Mouse (Mus musculus) neural tube, embryonic 13.5 days (tissue): ENCODE results near the gene Ltbp2. TPM values are rescaled to one million over a fixed set of nuclear protein-coding genes. Genes with fewer than 3 reads are reported as not detected.

Experiments
- ATAC-seq: fragments of 200-750 bp; cut with Nextera tagmentation; 2 replicates; pipeline ENCODE4 v1.8.0; 2017; ENCODE audit warnings: low read depth, mild to moderate bottlenecking, moderate TSS enrichment, moderate library complexity
- H3K27ac ChIP-seq: fragments of 300-500 bp; sonication (generic); replicated peaks from 2 replicates; pipeline ENCODE4 v1.5.1; 2015; ENCODE audit warnings: moderate library complexity, mild to moderate bottlenecking, inconsistent platforms
- H3K27me3 ChIP-seq: fragments of 300-500 bp; sonication (generic); 2 replicates; pipeline ENCODE4 v1.6.1; 2015; ENCODE audit warnings: mild to moderate bottlenecking, inconsistent platforms
- H3K36me3 ChIP-seq: fragments of 300-500 bp; sonication (generic); 2 replicates; pipeline ENCODE4 v1.6.1; 2015; ENCODE audit warnings: mild to moderate bottlenecking, inconsistent platforms
- H3K4me1 ChIP-seq: fragments of 300-500 bp; sonication (generic); replicated peaks from 2 replicates; pipeline ENCODE4 v1.6.1; 2015; ENCODE audit warnings: inconsistent platforms
- H3K4me2 ChIP-seq: fragments of 300-500 bp; sonication (generic); 2 replicates; pipeline ENCODE4 v1.6.1; 2015; ENCODE audit warnings: inconsistent platforms, mild to moderate bottlenecking, moderate library complexity
- H3K4me3 ChIP-seq: fragments of 300-500 bp; sonication (generic); 2 replicates; pipeline ENCODE4 v1.5.1; 2015; ENCODE audit warnings: mild to moderate bottlenecking, inconsistent platforms
- H3K9ac ChIP-seq: fragments of 300-500 bp; sonication (generic); 2 replicates; pipeline ENCODE4 v1.6.1; 2015; ENCODE audit warnings: moderate library complexity, mild to moderate bottlenecking, inconsistent platforms
- H3K9me3 ChIP-seq: fragments of 300-500 bp; sonication (generic); 2 replicates; pipeline ENCODE4 v1.6.1; 2016; ENCODE audit warnings: inconsistent platforms
- WGBS: fragments of 180-500 bp; shearing (Covaris S2); methylation state at CpG from one replicate; pipeline ENCODE4 v1.1.7; 2015; 5-methylcytosine and 5-hydroxymethylcytosine counted together
- polyA plus RNA-seq: library from polyadenylated mRNA; unstranded; fragments of >200 nt; fragmentation: Nextera tagmentation; extraction: Ambion mirVana; gene quantifications from 2 replicates; pipeline ENCODE4 v1.2.1, GENCODE M21; 2015

The Ltbp2 gene
- polyA plus RNA-seq, 1 experiment from 2014 or later = 0.08 TPM

DNA sequence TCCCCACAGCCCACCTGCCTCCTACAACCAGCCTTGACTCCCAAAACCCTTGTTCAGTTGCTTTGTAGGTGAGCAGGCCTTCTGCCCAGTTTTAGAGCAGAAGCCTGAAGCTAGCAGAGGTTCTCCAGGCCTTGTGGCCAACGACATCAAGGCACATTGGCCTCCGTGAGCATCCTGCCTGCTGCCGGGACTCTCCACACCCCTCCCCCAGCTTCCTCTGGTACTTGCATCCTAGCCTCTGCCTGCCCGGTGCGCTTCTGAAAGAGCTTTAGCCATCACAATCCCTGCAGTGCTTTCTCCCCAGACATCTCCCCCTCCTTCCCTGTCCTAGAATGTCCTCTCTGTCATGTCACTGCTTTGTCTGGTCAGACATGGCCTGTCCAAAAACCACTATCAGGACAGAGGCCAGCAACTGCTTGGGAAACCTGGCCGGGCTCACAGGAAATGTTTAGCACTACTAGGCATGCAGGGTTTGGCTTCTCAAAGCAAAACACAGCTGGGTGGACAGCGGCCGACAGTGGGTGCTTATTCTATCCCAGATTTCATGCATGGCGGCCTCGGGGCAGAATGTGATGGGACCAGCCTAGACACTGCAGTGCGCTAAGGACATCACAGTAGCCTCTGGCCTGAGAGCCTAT lies 24.8 kb downstream of the Ltbp2 start:
- Histone ChIP-seq H3K9me3 (no peaks in the 10 kb centered on the region), H3K27me3 (no peaks in the 10 kb centered on the region), H3K27ac (no peak overlapping the region), H3K4me1 (peaks cover 2% of the 10 kb centered on the region; the same call in 1 of the 2 replicates), H3K4me2 (no peak overlapping the region), H3K9ac (no peak overlapping the region), H3K36me3 (no peaks in the 10 kb centered on the region), H3K4me3 (no peak overlapping the region)
- ATAC-seq = no peak
- 67% methylated on average over 11 of the region's 11 CpGs for WGBS

- WGBS = 67% methylated on average over 6 of the region's 6 CpGs
- Histone ChIP-seq H3K27ac (no peak overlapping the region), H3K9ac (no peak overlapping the region), H3K4me1 (peaks cover 2% of the 10 kb centered on the region; the same call in 1 of the 2 replicates), H3K4me3 (no peak overlapping the region), H3K4me2 (no peak overlapping the region), H3K27me3 (no peaks in the 10 kb centered on the region), H3K9me3 (no peaks in the 10 kb centered on the region), H3K36me3 (no peaks in the 10 kb centered on the region)
- ATAC-seq = no peak
Measured at GRCm38 (mm10) chr12:84847882-84848281, 28.4 kb downstream of the Ltbp2 start.

- Histone ChIP-seq H3K4me2 (no peak overlapping the region), H3K4me3 (no peak overlapping the region), H3K4me1 (peaks cover 2% of the 10 kb centered on the region; the same call in 1 of the 2 replicates), H3K27ac (no peak overlapping the region), H3K9me3 (no peaks in the 10 kb centered on the region), H3K36me3 (no peaks in the 10 kb centered on the region), H3K9ac (no peak overlapping the region), H3K27me3 (no peaks in the 10 kb centered on the region)
- no peak for ATAC-seq
- 48% methylated on average over 7 of the region's 7 CpGs for WGBS
Measured at GRCm38 (mm10) chr12:84847480-84847879, 28.9 kb downstream of the Ltbp2 start.

DNA sequence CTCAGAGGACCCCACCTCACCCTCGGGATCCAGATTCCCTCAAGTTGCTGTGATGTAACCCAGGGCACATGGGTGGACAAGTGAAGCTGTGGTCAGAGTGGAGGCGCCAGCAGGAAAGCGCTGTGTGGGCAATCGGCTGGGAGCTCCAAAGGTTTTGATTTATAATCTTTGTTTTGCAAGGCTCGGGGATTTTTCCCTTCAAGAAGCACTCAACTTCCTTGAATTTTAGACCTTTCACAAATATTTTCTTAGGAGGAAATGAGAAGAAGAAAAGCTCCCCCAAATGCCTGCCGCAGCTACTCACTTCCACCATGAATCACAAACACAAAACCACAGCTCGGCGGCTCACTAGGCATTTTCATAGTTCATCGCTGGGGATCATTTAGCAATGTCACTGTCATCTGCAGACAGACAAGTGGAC lies 29.7 kb downstream of the Ltbp2 start:
- no peaks in the 10 kb centered on the region for H3K9me3 ChIP-seq
- WGBS = 50% methylated on average over 9 of the region's 9 CpGs
- ATAC-seq = no peak
- no peak overlapping the region for H3K4me2 ChIP-seq
- H3K4me3 ChIP-seq = no peak overlapping the region
- no peak overlapping the region for H3K27ac ChIP-seq
- H3K27me3 ChIP-seq = no peaks in the 10 kb centered on the region
- H3K4me1 ChIP-seq = peaks cover 2% of the 10 kb centered on the region; the same call in 1 of the 2 replicates
- H3K9ac ChIP-seq = no peak overlapping the region
- no peaks in the 10 kb centered on the region for H3K36me3 ChIP-seq

- no peak overlapping the region for H3K4me3 ChIP-seq
- no peak overlapping the region for H3K27ac ChIP-seq
- H3K4me2 ChIP-seq = no peak overlapping the region
- H3K36me3 ChIP-seq = no peaks in the 10 kb centered on the region
- H3K27me3 ChIP-seq = no peaks in the 10 kb centered on the region
- no peak for ATAC-seq
- H3K4me1 ChIP-seq = 0 out of 2 replicates have a peak, but pooled peaks cover 2% of the 10 kb centered on the region
- no peaks in the 10 kb centered on the region for H3K9me3 ChIP-seq
- WGBS = 48% methylated on average over 6 of the region's 6 CpGs
- H3K9ac ChIP-seq = no peak overlapping the region
Measured at GRCm38 (mm10) chr12:84842706-84843105, 33.6 kb downstream of the Ltbp2 start.

DNA sequence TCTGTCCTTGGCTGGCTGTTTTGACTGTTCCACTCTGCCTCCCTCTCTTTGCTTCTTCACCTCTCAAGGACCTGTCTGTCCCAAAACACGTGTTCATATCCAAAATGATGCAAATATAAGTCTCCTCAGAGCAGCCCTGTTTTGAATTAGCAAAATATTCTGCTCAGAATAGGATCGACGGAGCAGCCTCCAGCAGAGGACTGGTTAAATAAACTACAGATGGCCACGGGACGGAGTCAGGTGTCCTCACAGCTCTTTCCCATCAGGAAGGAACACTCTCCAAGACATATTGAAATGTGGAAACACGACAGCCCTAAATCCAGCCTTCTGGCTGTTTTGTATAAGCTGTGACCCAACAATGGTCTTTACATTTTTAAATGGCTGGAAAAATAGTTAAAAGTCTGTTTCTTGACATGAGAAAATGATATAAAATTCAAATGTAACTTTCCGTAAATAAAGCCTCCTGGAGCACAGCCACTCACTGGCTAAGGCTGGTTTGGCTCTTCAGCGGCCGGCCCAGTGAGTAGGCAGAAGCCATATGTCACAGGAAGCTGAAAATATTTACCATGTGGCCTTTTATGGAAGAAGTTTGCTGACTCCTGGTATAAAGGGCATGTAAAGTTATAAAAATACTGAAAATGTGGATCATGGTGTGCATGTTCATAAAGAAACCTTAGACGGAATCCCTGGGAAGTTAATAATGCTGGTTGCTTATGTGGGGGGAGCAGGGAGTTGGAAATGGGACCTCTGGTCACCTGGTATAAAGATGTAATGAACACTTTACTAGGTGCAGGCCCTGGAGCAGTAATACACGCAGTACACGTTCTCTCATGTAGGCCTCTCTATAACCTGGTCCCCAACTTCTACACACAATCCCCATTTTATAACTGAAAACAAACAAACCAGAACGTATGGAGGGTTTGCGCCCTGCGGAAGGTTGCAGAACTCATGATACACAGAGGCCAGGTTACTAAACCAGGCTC lies 34.9 kb downstream of the Ltbp2 start:
- H3K4me2 ChIP-seq = no peak overlapping the region
- no peaks in the 10 kb centered on the region for H3K9me3 ChIP-seq
- H3K36me3 ChIP-seq = no peaks in the 10 kb centered on the region
- ATAC-seq = no peak
- H3K4me3 ChIP-seq = no peak overlapping the region
- no peak overlapping the region for H3K27ac ChIP-seq
- no peaks in the 10 kb centered on the region for H3K27me3 ChIP-seq
- 84% methylated on average over 15 of the region's 15 CpGs for WGBS
- H3K4me1 ChIP-seq = no peaks in the 10 kb centered on the region
- H3K9ac ChIP-seq = no peak overlapping the region

DNA sequence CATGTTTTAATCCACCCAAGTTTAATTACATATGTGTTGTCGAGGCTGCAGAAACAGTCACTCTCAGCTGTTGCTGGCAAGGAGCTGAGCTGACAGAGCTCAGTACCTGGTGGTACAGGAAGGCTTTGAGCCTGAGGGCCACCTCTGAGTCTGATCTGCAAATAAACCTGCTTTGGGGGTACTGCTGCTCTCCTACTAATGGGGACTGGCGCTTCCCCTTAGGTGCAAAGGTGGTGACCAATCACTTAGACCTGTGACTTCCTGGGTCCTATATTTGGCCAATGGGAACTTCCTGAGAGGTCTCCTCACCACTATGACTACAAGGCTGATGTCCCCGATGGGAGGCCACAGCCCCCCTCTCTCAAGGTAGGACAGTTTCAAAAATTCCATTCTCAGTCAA lies 35.6 kb downstream of the Ltbp2 start:
- no peak overlapping the region for H3K27ac ChIP-seq
- WGBS = 85% methylated on average over 3 of the region's 3 CpGs
- no peak for ATAC-seq

GRCm38 (mm10) chr12:84839965-84840364 lies 36.4 kb downstream of the Ltbp2 start:
- Histone ChIP-seq H3K4me1 (no peaks in the 10 kb centered on the region), H3K4me3 (no peak overlapping the region), H3K9ac (no peak overlapping the region), H3K4me2 (no peak overlapping the region), H3K27me3 (no peaks in the 10 kb centered on the region), H3K36me3 (no peaks in the 10 kb centered on the region), H3K9me3 (no peaks in the 10 kb centered on the region), H3K27ac (no peak overlapping the region)
- WGBS = 81% methylated on average over 4 of the region's 4 CpGs
- ATAC-seq = no peak

More for the DNA sequence above, 35.6 kb downstream of the Ltbp2 start:
- Histone ChIP-seq H3K9ac (no peak overlapping the region), H3K9me3 (no peaks in the 10 kb centered on the region), H3K36me3 (no peaks in the 10 kb centered on the region), H3K4me2 (no peak overlapping the region), H3K4me1 (no peaks in the 10 kb centered on the region), H3K4me3 (no peak overlapping the region), H3K27me3 (no peaks in the 10 kb centered on the region)

DNA sequence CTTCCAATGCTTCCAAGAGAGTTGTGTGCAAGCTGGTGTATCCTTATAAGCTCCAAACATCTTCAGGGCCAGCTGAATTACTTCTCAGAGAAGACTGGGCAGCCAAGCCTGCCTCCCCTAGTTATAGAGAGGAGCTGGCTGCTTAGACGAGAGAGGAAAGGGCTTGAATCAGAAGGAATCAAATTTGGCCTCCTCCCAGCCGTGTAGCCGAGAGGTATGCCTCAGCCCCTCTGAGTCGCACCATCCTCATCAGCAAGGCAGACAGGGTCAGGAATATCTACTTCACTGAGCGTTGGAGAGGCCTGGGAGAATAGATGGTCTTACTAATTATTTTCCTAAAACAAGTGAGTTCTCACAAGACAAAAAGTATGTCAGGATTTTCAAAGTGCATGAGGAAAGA lies 40.7 kb downstream of the Ltbp2 start:
- Histone ChIP-seq H3K9ac (no peak overlapping the region), H3K4me2 (no peak overlapping the region), H3K27me3 (no peaks in the 10 kb centered on the region), H3K4me3 (no peak overlapping the region), H3K27ac (no peak overlapping the region), H3K9me3 (no peaks in the 10 kb centered on the region), H3K4me1 (no peaks in the 10 kb centered on the region), H3K36me3 (no peaks in the 10 kb centered on the region)
- no peak for ATAC-seq
- WGBS = 88% methylated on average over 5 of the region's 5 CpGs

- no peaks in the 10 kb centered on the region for H3K9me3 ChIP-seq
- 93% methylated on average over 4 of the region's 4 CpGs for WGBS
Measured at GRCm38 (mm10) chr12:84834773-84835172, 41.6 kb downstream of the Ltbp2 start.

DNA sequence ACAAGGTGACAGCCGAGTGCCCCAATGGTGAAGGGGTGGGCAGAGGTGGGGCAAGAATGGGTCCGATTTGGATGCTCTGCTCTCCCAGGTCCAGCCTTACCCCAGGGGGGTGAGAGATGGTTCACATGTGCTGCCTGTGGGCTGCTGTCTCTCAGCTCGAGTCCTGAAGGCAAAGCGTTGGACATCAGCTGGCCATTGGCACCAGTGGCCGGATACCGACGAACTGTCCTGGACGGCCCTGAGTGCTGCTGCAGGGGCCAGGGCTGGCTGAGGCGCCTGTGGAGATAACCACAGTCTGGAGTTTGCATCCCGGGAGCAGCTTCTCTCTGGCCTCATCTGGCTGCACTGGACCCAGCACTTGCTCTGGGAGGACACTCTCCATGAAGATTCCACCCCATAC lies 44.7 kb downstream of the Ltbp2 start:
- WGBS = 86% methylated on average over 10 of the region's 10 CpGs
- H3K4me3 ChIP-seq = no peak overlapping the region
- no peaks in the 10 kb centered on the region for H3K27me3 ChIP-seq
- no peaks in the 10 kb centered on the region for H3K36me3 ChIP-seq
- H3K27ac ChIP-seq = no peak overlapping the region
- H3K4me1 ChIP-seq = no peaks in the 10 kb centered on the region
- H3K4me2 ChIP-seq = no peak overlapping the region
- H3K9ac ChIP-seq = no peak overlapping the region
- ATAC-seq = no peak
- no peaks in the 10 kb centered on the region for H3K9me3 ChIP-seq

More at GRCm38 (mm10) chr12:84834773-84835172, 41.6 kb downstream of the Ltbp2 start:
- H3K36me3 ChIP-seq = no peaks in the 10 kb centered on the region
- no peak overlapping the region for H3K27ac ChIP-seq
- H3K9ac ChIP-seq = no peak overlapping the region
- no peak overlapping the region for H3K4me2 ChIP-seq
- no peak overlapping the region for H3K4me3 ChIP-seq
- H3K4me1 ChIP-seq = no peaks in the 10 kb centered on the region
- no peaks in the 10 kb centered on the region for H3K27me3 ChIP-seq
- no peak for ATAC-seq

GRCm38 (mm10) chr12:84831141-84831540 lies 45.2 kb downstream of the Ltbp2 start:
- 76% methylated on average over 5 of the region's 5 CpGs for WGBS
- H3K27me3 ChIP-seq = no peaks in the 10 kb centered on the region
- no peak overlapping the region for H3K4me2 ChIP-seq
- ATAC-seq = no peak
- no peak overlapping the region for H3K27ac ChIP-seq
- H3K4me1 ChIP-seq = no peaks in the 10 kb centered on the region
- no peak overlapping the region for H3K4me3 ChIP-seq
- H3K36me3 ChIP-seq = no peaks in the 10 kb centered on the region
- H3K9ac ChIP-seq = no peak overlapping the region
- H3K9me3 ChIP-seq = no peaks in the 10 kb centered on the region
